Mouse (Mus musculus): ENCODE data around the gene Notch3.

DNA sequence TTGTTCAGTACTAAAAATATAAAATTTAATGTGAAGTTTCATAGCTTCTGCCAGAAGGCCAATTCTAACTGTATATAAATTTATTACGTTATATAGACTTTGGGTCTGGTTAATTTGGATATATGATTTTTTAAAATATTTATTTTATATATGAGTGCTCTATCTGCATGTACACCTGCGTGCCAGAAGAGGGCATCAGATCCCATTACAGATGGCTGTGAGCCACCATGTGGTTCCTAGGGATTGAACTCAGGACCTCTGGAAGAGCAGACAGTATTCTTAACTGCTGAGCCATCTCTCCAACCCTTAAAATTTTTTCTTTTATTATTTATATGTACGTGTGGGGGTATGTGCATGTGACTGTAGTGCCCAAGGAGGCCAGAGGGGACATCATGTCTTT is 41.2 kb downstream of the Notch3 start:
- TF ChIP-seq CTCF (IDR thresholded peaks at IDR 0.05; ENCODE audit: extremely low read depth, insufficient read depth, low read length) (no peak), POLR2A (IDR thresholded peaks at IDR 0.05; ENCODE audit: extremely low read depth, insufficient read depth, low read length) (no peak)

All from cortical plate, adult 2 months (tissue).